Mouse (Mus musculus) embryonic fibroblast, embryonic 13.5 days (primary cell): ENCODE results near the gene Lrrc3c.
A peak's percentile ranks its signal among the peaks of the same experiment; 100 is the strongest.

Experiments
- CTCF ChIP-seq: IDR thresholded peaks from 2 replicates; pipeline ENCODE4 v1.5.1; 2011; ENCODE audit warnings: mild to moderate bottlenecking, control low read depth, low read length, moderate library complexity, borderline replicate concordance; ENCODE audit not compliant: insufficient read depth
- POLR2A ChIP-seq: IDR thresholded peaks from 2 replicates; pipeline ENCODE4 v1.6.1; 2011; ENCODE audit warnings: low read depth, mild to moderate bottlenecking, control low read depth, low read length, moderate library complexity

GRCm38 (mm10) chr11:98587684-98588546, 10.2 kb upstream of the Lrrc3c start:
- TF ChIP-seq CTCF = no peak
- TF ChIP-seq POLR2A = peak; percentile 47
